Mouse (Mus musculus): ENCODE results near the gene Olfm1. TPM values are rescaled to one million over a fixed set of nuclear protein-coding genes. Genes with fewer than 3 reads are reported as not detected.

Gene Olfm1
- total and polyA plus RNA-seq, 3 experiments, result 0.20 to 1.3 (median 0.34) TPM

- Histone ChIP-seq H3K4me3 (replicated peaks in 1 of 3; ENCODE audit: low read depth in 2 of 3, low read length in 2 of 3, poor library complexity in 1 of 3) (no peak overlapping the region), H3K36me3 (replicated peaks in 1 of 2; ENCODE audit: control insufficient read depth in 1 of 2, insufficient read depth in 1 of 2, low read length in 1 of 2) (no peaks in the 10 kb centered on the region), H3K27ac (ENCODE audit: insufficient read depth, low read depth) (no peak overlapping the region), H3K27me3 (replicated peaks) (peaks cover 92% of the 10 kb centered on the region), H3K9me3 (replicated peaks; ENCODE audit: low read length) (no peaks in the 10 kb centered on the region), H3K9ac (ENCODE audit: insufficient read depth, low read depth) (no peak overlapping the region), H3K79me2 (replicated peaks; ENCODE audit: control insufficient read depth, extremely low read depth, insufficient read depth, poor library complexity, severe bottlenecking) (no peaks in the 10 kb centered on the region), H3K4me1 (ENCODE audit: control insufficient read depth in 1 of 2, insufficient read depth in 2 of 2) (peaks cover 4 to 5% of the 10 kb centered on the region in 2 experiments; a peak in 1 of 4 replicates), H3K4me2 (ENCODE audit: insufficient read depth, low read depth, poor library complexity, severe bottlenecking) (no peak overlapping the region)
- DNase-seq (ENCODE audit: extremely low read depth), result no peak
- TF ChIP-seq ETS1 (conservative IDR thresholded peaks at IDR 0.05; ENCODE audit: low read depth, low read length), result no peak
- TF ChIP-seq TCF12 (IDR thresholded peaks at IDR 0.05; ENCODE audit: low read depth, low read length), result no peak
- TF ChIP-seq SIN3A (IDR thresholded peaks at IDR 0.05; ENCODE audit: low read length), result no peak
- no peak for TF ChIP-seq CHD2 (IDR thresholded peaks at IDR 0.05; ENCODE audit: low read length)
- no peak for TF ChIP-seq MAFK (IDR thresholded peaks at IDR 0.05; ENCODE audit: insufficient replicate concordance, low read length)
- no peak for TF ChIP-seq MXI1 (IDR thresholded peaks at IDR 0.05; ENCODE audit: low read depth, low read length)
- no peak for TF ChIP-seq CTCF (conservative IDR thresholded peaks at IDR 0.05 in 1 of 2, IDR thresholded peaks at IDR 0.05 in 1 of 2; ENCODE audit: low read depth in 2 of 2, low read length in 2 of 2)
- no peak for TF ChIP-seq NELFE (IDR thresholded peaks at IDR 0.05; ENCODE audit: low read depth, low read length)
- TF ChIP-seq JUND (conservative IDR thresholded peaks at IDR 0.05; ENCODE audit: low read depth, low read length), result no peak
- TF ChIP-seq SMC3 (IDR thresholded peaks at IDR 0.05; ENCODE audit: low read depth, low read length), result no peak
- no peak for TF ChIP-seq MAZ (IDR thresholded peaks at IDR 0.05; ENCODE audit: low read depth, low read length)
- no peak for TF ChIP-seq USF2 (conservative IDR thresholded peaks at IDR 0.05; ENCODE audit: low read depth, low read length)
- TF ChIP-seq PAX5 (IDR thresholded peaks at IDR 0.05; ENCODE audit: low read length), result no peak
- TF ChIP-seq BHLHE40 (IDR thresholded peaks at IDR 0.05; ENCODE audit: low read depth, low read length), result no peak
- no peak for TF ChIP-seq USF1 (IDR thresholded peaks at IDR 0.05; ENCODE audit: low read depth, low read length)
- in situ Hi-C loops (cut with MboI; ENCODE audit: low pct_ligation_motif_present, low pct_unique_long_range_greater_than_20kb, low sequenced_read_pairs) (no loop called here), dilution Hi-C loops (cut with MboI; ENCODE audit: extremely low pct_ligation_motif_present, extremely low pct_unique_long_range_greater_than_20kb, low sequenced_read_pairs) (no loop called here)
Observed at GRCm38 (mm10) chr2:28201441-28201841, 8.6 kb downstream of the Olfm1 start.

GRCm38 (mm10) chr2:28204167-28204566 lies 11.4 kb downstream of the Olfm1 start:
- dilution Hi-C loops (cut with MboI; ENCODE audit: extremely low pct_ligation_motif_present, extremely low pct_unique_long_range_greater_than_20kb, low sequenced_read_pairs), result no loop called here
- no peak overlapping the region for H3K4me3 ChIP-seq (replicated peaks in 1 of 3; ENCODE audit: low read depth in 2 of 3, low read length in 2 of 3, poor library complexity in 1 of 3)
- TF ChIP-seq CHD2 (IDR thresholded peaks at IDR 0.05; ENCODE audit: low read length) (no peak), POLR2AphosphoS2 (IDR thresholded peaks at IDR 0.05; ENCODE audit: low read depth, low read length) (no peak), KAT2A (IDR thresholded peaks at IDR 0.05; ENCODE audit: insufficient replicate concordance, low read length) (no peak), ZNF384 (IDR thresholded peaks at IDR 0.05; ENCODE audit: low read depth, low read length) (no peak), ZMIZ1 (IDR thresholded peaks at IDR 0.05; ENCODE audit: low read depth, low read length) (no peak), SMC3 (IDR thresholded peaks at IDR 0.05; ENCODE audit: low read depth, low read length) (peak; percentile 92), ELF1 (IDR thresholded peaks at IDR 0.05; ENCODE audit: low read depth, low read length) (no peak), TCF12 (IDR thresholded peaks at IDR 0.05; ENCODE audit: low read depth, low read length) (no peak), E2F4 (IDR thresholded peaks at IDR 0.05; ENCODE audit: insufficient replicate concordance, low read depth, low read length) (no peak), CTCF (conservative IDR thresholded peaks at IDR 0.05 in 1 of 2, IDR thresholded peaks at IDR 0.05 in 1 of 2; ENCODE audit: low read depth in 2 of 2, low read length in 2 of 2) (peak; percentile 93 to 97), ZC3H11A (IDR thresholded peaks at IDR 0.05; ENCODE audit: low read depth, low read length) (peak; percentile 73), MXI1 (IDR thresholded peaks at IDR 0.05; ENCODE audit: low read depth, low read length) (no peak), ETS1 (conservative IDR thresholded peaks at IDR 0.05; ENCODE audit: low read depth, low read length) (no peak), ZKSCAN1 (IDR thresholded peaks at IDR 0.05; ENCODE audit: borderline replicate concordance, low read depth, low read length) (no peak), USF1 (IDR thresholded peaks at IDR 0.05; ENCODE audit: low read depth, low read length) (no peak), JUND (conservative IDR thresholded peaks at IDR 0.05; ENCODE audit: low read depth, low read length) (no peak), SIN3A (IDR thresholded peaks at IDR 0.05; ENCODE audit: low read length) (no peak), USF2 (conservative IDR thresholded peaks at IDR 0.05; ENCODE audit: low read depth, low read length) (no peak), UBTF (IDR thresholded peaks at IDR 0.05; ENCODE audit: low read depth, low read length) (no peak), NRF1 (IDR thresholded peaks at IDR 0.05; ENCODE audit: low read depth, low read length) (no peak), JUN (IDR thresholded peaks at IDR 0.05; ENCODE audit: insufficient read depth, low read depth, low read length) (no peak), RAD21 (IDR thresholded peaks at IDR 0.05; ENCODE audit: low read depth, low read length) (peak; percentile 95), RCOR1 (conservative IDR thresholded peaks at IDR 0.05; ENCODE audit: low read depth, low read length) (no peak), CHD1 (IDR thresholded peaks at IDR 0.05; ENCODE audit: low read depth, low read length) (no peak), MAZ (IDR thresholded peaks at IDR 0.05; ENCODE audit: low read depth, low read length) (no peak), NELFE (IDR thresholded peaks at IDR 0.05; ENCODE audit: low read depth, low read length) (peak; percentile 29; the same call in 1 of the 2 replicates), GABPA (IDR thresholded peaks at IDR 0.05; ENCODE audit: insufficient replicate concordance, low read depth, low read length) (no peak), MAFK (IDR thresholded peaks at IDR 0.05; ENCODE audit: insufficient replicate concordance, low read length) (no peak), BHLHE40 (IDR thresholded peaks at IDR 0.05; ENCODE audit: low read depth, low read length) (no peak)

More at GRCm38 (mm10) chr2:28204167-28204566, 11.4 kb downstream of the Olfm1 start:
- Histone ChIP-seq H3K4me1 (ENCODE audit: control insufficient read depth in 1 of 2, insufficient read depth in 2 of 2) (peaks cover 4 to 5% of the 10 kb centered on the region in 2 experiments; a peak in 1 of 4 replicates), H3K27ac (ENCODE audit: insufficient read depth, low read depth) (no peak overlapping the region), H3K4me2 (ENCODE audit: insufficient read depth, low read depth, poor library complexity, severe bottlenecking) (no peak overlapping the region), H3K9me3 (replicated peaks; ENCODE audit: low read length) (no peaks in the 10 kb centered on the region), H3K79me2 (replicated peaks; ENCODE audit: control insufficient read depth, extremely low read depth, insufficient read depth, poor library complexity, severe bottlenecking) (no peaks in the 10 kb centered on the region), H3K27me3 (replicated peaks) (peaks cover 91% of the 10 kb centered on the region), H3K36me3 (replicated peaks in 1 of 2; ENCODE audit: control insufficient read depth in 1 of 2, insufficient read depth in 1 of 2, low read length in 1 of 2) (no peaks in the 10 kb centered on the region), H3K9ac (ENCODE audit: insufficient read depth, low read depth) (no peak overlapping the region)
- peak; percentile 82 for DNase-seq (ENCODE audit: extremely low read depth)
- in situ Hi-C loops (cut with MboI; ENCODE audit: low pct_ligation_motif_present, low pct_unique_long_range_greater_than_20kb, low sequenced_read_pairs), result no loop called here
